ENCODE assay signal across 18 mouse cellular contexts in the genomic region with DNA sequence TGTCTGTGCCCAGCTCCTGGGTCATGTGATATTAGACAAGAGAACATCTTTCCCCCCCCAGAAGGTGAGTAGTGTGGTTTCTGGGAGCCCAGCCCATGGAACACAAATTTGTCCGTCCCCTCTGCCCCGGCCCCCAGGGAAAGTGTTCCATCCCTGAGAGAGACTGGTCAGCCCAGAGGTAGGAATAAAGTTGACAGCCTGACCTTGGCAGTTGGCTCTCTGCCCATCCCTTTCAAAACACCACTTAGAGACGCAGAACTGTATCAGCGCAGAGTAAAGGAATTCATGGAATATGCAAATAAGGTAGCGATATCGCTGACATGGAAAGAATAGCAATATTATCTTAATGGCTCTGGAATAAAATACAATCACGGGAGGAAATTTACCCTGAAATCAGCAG.
DNase-seq lines count a peak whose midpoint lies in the region; ATAC-seq lines count a peak whose summit lies in the region.
"Had no signal": no experiment of that assay in that cellular context is flagged by ENCODE, and none has a peak within 500 bp of the region (broad histone marks: within the 10 kb centered on the region; RNA-seq: fewer than 3 reads in every experiment).

No protein-coding gene starts in this region.

- no peaks in the 10 kb centered on the region for H3K27me3 ChIP-seq in forebrain, embryonic 13.5 days
- no peaks in the 10 kb centered on the region for H3K27me3 ChIP-seq in forebrain, embryonic 10.5 days (ENCODE audit: poor library complexity, severe bottlenecking)
- H3K27me3 ChIP-seq in heart, embryonic 16.5 days (ENCODE audit: control insufficient read depth, insufficient read depth, low read length) = no peaks in the 10 kb centered on the region
- H3K27me3 ChIP-seq in heart, embryonic 10.5 days (ENCODE audit: insufficient read depth, poor library complexity, severe bottlenecking) = no peaks in the 10 kb centered on the region

- H3K4me3 ChIP-seq in forebrain, embryonic 13.5 days = no peak overlapping the region
- no peak overlapping the region for H3K4me3 ChIP-seq in forebrain, embryonic 10.5 days
- H3K4me3 ChIP-seq in heart, embryonic 16.5 days (ENCODE audit: low read length) = no peak overlapping the region
- no peak overlapping the region for H3K4me3 ChIP-seq in heart, embryonic 10.5 days
- H3K4me3 ChIP-seq: erythroblast, embryonic 14.5 days had no signal

- no peaks in the 10 kb centered on the region for H3K9me3 ChIP-seq in forebrain, embryonic 13.5 days (replicated peaks)
- no peaks in the 10 kb centered on the region; the same call in 1 of the 2 replicates for H3K9me3 ChIP-seq in forebrain, embryonic 10.5 days
- H3K9me3 ChIP-seq in heart, embryonic 16.5 days (replicated peaks; ENCODE audit: control insufficient read depth, low read length) = no peaks in the 10 kb centered on the region
- H3K9me3 ChIP-seq in heart, embryonic 10.5 days = no peaks in the 10 kb centered on the region
- H3K9me3 ChIP-seq: G1E had no signal

- H3K36me3 ChIP-seq in forebrain, embryonic 13.5 days (ENCODE audit: poor library complexity, severe bottlenecking) = no peaks in the 10 kb centered on the region
- no peaks in the 10 kb centered on the region for H3K36me3 ChIP-seq in forebrain, embryonic 10.5 days (replicated peaks)
- H3K36me3 ChIP-seq in heart, embryonic 16.5 days (ENCODE audit: control insufficient read depth, insufficient read depth) = no peaks in the 10 kb centered on the region
- H3K36me3 ChIP-seq in heart, embryonic 10.5 days = no peaks in the 10 kb centered on the region
- H3K36me3 ChIP-seq: G1E had no signal

- no peak for DNase-seq in forebrain, embryonic 10.5 days (ENCODE audit: extremely low spot score, low spot score)
- DNase-seq in heart, embryonic 10.5 days (ENCODE audit: low spot score) = no peak
- DNase-seq in ovary, postnatal 36 days (ENCODE audit: low spot score) = peak; percentile 12
- no peak for DNase-seq in ovary, adult 18-20 months (ENCODE audit: low spot score)
- DNase-seq: cerebellum, adult 2 months; gastrocnemius, postnatal 10 days; layer of hippocampus, postnatal 36 days; liver; liver, postnatal 0 days; thymus, postnatal 14 days had no signal

- ATAC-seq in forebrain, embryonic 13.5 days = peak; percentile 36; the same call in 1 of the 2 replicates
- peak; percentile 88 for ATAC-seq in heart, embryonic 16.5 days (replicated peaks; ENCODE audit: extremely low read depth, insufficient read depth, low FRiP score)
- ATAC-seq in granulocyte monocyte progenitor cell, adult 5-6 weeks (replicated peaks; ENCODE audit: poor library complexity, severe bottlenecking) = no peak
- no peak for ATAC-seq in inflammation-experienced regulatory T-cells, adult 6 months
- ATAC-seq: CD4-positive, CD25-positive, alpha-beta regulatory T cell, adult 4 months; intestine, embryonic 16.5 days; liver, postnatal 0 days had no signal

- no peak overlapping the region for H3K27ac ChIP-seq in forebrain, embryonic 13.5 days
- no peak overlapping the region for H3K27ac ChIP-seq in forebrain, embryonic 10.5 days
- H3K27ac ChIP-seq in heart, embryonic 16.5 days (ENCODE audit: low read length) = peak overlapping the region; percentile 34; the same call in 1 of the 2 replicates
- H3K27ac ChIP-seq in heart, embryonic 10.5 days = no peak overlapping the region

- no peaks in the 10 kb centered on the region; the same call in 1 of the 2 replicates for H3K4me1 ChIP-seq in forebrain, embryonic 13.5 days
- no peaks in the 10 kb centered on the region for H3K4me1 ChIP-seq in forebrain, embryonic 10.5 days
- H3K4me1 ChIP-seq in heart, embryonic 16.5 days (ENCODE audit: control insufficient read depth, insufficient read depth, low read length) = peaks cover 5% of the 10 kb centered on the region; the same call in 1 of the 2 replicates
- no peaks in the 10 kb centered on the region for H3K4me1 ChIP-seq in heart, embryonic 10.5 days

- no peak overlapping the region for H3K4me2 ChIP-seq in forebrain, embryonic 13.5 days
- peak overlapping the region; percentile 35; the same call in 1 of the 2 replicates for H3K4me2 ChIP-seq in heart, embryonic 16.5 days (ENCODE audit: low read depth, low read length)

- H3K9ac ChIP-seq in forebrain, embryonic 13.5 days = no peak overlapping the region
- H3K9ac ChIP-seq in heart, embryonic 16.5 days (ENCODE audit: low read length) = no peak overlapping the region
- H3K9ac ChIP-seq: liver, postnatal 0 days had no signal

- 56% methylated on average over 7 of the region's 7 CpGs for WGBS in forebrain, embryonic 13.5 days
- WGBS in forebrain, embryonic 10.5 days = 92% methylated on average over 7 of the region's 7 CpGs
- WGBS in heart, embryonic 16.5 days = 32% methylated on average over 7 of the region's 7 CpGs
- WGBS in heart, embryonic 10.5 days = 75% methylated on average over 7 of the region's 7 CpGs

Comparison
In these comparisons a context has a peak if more than half of its experiments do, and no peak if none do; other contexts are left out.
1. ATAC-seq: peak in forebrain, embryonic 13.5 days (single experiment) and heart, embryonic 16.5 days (single experiment); none in granulocyte monocyte progenitor cell, adult 5-6 weeks (single experiment) and inflammation-experienced regulatory T-cells, adult 6 months (single experiment).